ENCODE assay signal across 19 mouse cellular contexts in the genomic region with DNA sequence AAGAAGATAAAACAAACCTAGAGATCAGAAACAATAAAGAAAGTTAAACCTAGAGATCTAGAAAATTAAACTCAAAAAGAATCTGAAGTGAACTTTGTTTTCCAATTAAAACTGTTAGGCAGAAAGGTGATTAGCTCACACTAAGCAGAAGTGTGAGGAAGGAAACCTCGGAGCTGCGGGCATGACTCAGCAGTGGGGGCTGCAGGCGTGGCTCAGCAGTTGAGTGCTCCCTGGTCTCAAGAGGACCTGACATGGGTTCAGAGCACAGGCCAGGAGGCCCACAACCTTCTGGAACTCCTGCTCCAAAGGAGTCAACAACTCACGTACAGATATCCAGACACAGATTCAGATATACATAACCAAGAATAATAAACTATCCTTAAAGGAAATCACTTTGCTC. TPM values are rescaled to one million over a fixed set of nuclear protein-coding genes. Genes with fewer than 3 reads are reported as not detected.
DNase-seq lines count a peak whose midpoint lies in the region; ATAC-seq and TF ChIP-seq lines count a peak whose summit lies in the region.
"Had no signal": no experiment of that assay in that cellular context is flagged by ENCODE, and none has a peak within 500 bp of the region (broad histone marks: within the 10 kb centered on the region; RNA-seq: fewer than 3 reads in every experiment).

No protein-coding gene starts in this region.

- H3K27ac ChIP-seq in heart, embryonic 12.5 days (ENCODE audit: poor library complexity, severe bottlenecking) = no peak overlapping the region
- H3K27ac ChIP-seq in heart, embryonic 10.5 days = no peak overlapping the region
- peak overlapping the region; percentile 20; the same call in 1 of the 2 replicates for H3K27ac ChIP-seq in embryonic fibroblast, embryonic 13.5 days (ENCODE audit: insufficient read depth, low read length)
- no peak overlapping the region for H3K27ac ChIP-seq in liver, embryonic 13.5 days
- no peak overlapping the region for H3K27ac ChIP-seq in embryonic facial prominence, embryonic 10.5 days (replicated peaks)
- H3K27ac ChIP-seq: embryonic facial prominence, embryonic 12.5 days; forebrain, embryonic 10.5 days; midbrain, embryonic 15.5 days had no signal

- 63% methylated on average over 4 of the region's 4 CpGs for WGBS in heart, embryonic 12.5 days
- 76% methylated on average over 4 of the region's 4 CpGs for WGBS in heart, embryonic 10.5 days
- WGBS in liver, embryonic 13.5 days (ENCODE audit: insufficient replicate concordance) = 28% methylated on average over 4 of the region's 4 CpGs
- 83% methylated on average over 4 of the region's 4 CpGs for WGBS in embryonic facial prominence, embryonic 10.5 days

- ATAC-seq in heart, embryonic 12.5 days (ENCODE audit: insufficient number of reproducible peaks, low FRiP score) = peak; percentile 85
- peak; percentile 86 for ATAC-seq in liver, embryonic 13.5 days (ENCODE audit: low read depth)
- peak; percentile 59; the same call in 1 of the 2 replicates for ATAC-seq in megakaryocyte-erythroid progenitor cell, adult 5-6 weeks (replicated peaks; ENCODE audit: low FRiP score, low TSS enrichment, poor library complexity, severe bottlenecking)
- ATAC-seq: intestine, postnatal 0 days; midbrain, embryonic 15.5 days had no signal

- no peak overlapping the region for H3K9ac ChIP-seq in heart, embryonic 12.5 days
- H3K9ac ChIP-seq in liver, embryonic 13.5 days = no peak overlapping the region
- H3K9ac ChIP-seq: embryonic facial prominence, embryonic 12.5 days; midbrain, embryonic 15.5 days had no signal

- no peaks in the 10 kb centered on the region for H3K27me3 ChIP-seq in heart, embryonic 12.5 days (replicated peaks)
- no peaks in the 10 kb centered on the region for H3K27me3 ChIP-seq in heart, embryonic 10.5 days (ENCODE audit: insufficient read depth, poor library complexity, severe bottlenecking)
- no peaks in the 10 kb centered on the region for H3K27me3 ChIP-seq in liver, embryonic 13.5 days
- no peaks in the 10 kb centered on the region for H3K27me3 ChIP-seq in embryonic facial prominence, embryonic 10.5 days (replicated peaks; ENCODE audit: low read depth, poor library complexity, severe bottlenecking)
- H3K27me3 ChIP-seq: embryonic facial prominence, embryonic 12.5 days; midbrain, embryonic 15.5 days had no signal

- no peak for TF ChIP-seq POLR2A in embryonic fibroblast, embryonic 13.5 days (IDR thresholded peaks at IDR 0.05; ENCODE audit: low read depth, low read length)

- H3K4me3 ChIP-seq in heart, embryonic 12.5 days = no peak overlapping the region
- H3K4me3 ChIP-seq in heart, embryonic 10.5 days = no peak overlapping the region
- no peak overlapping the region for H3K4me3 ChIP-seq in embryonic fibroblast, embryonic 13.5 days (ENCODE audit: insufficient read depth, low read length)
- H3K4me3 ChIP-seq in liver, embryonic 13.5 days (replicated peaks) = no peak overlapping the region
- H3K4me3 ChIP-seq in embryonic facial prominence, embryonic 10.5 days = no peak overlapping the region
- H3K4me3 ChIP-seq: embryonic facial prominence, embryonic 12.5 days; forebrain, embryonic 10.5 days; midbrain, embryonic 15.5 days had no signal

- no peak overlapping the region for H3K4me2 ChIP-seq in heart, embryonic 12.5 days
- no peak overlapping the region for H3K4me2 ChIP-seq in liver, embryonic 13.5 days
- H3K4me2 ChIP-seq: embryonic facial prominence, embryonic 12.5 days; midbrain, embryonic 15.5 days had no signal

- intact Hi-C loops in left cerebral cortex, postnatal 14 days (cut with DNase I) = no loop called here

- no peaks in the 10 kb centered on the region for H3K4me1 ChIP-seq in heart, embryonic 12.5 days (replicated peaks)
- no peaks in the 10 kb centered on the region for H3K4me1 ChIP-seq in heart, embryonic 10.5 days
- peaks cover 3% of the 10 kb centered on the region; the same call in 1 of the 2 replicates for H3K4me1 ChIP-seq in embryonic fibroblast, embryonic 13.5 days (ENCODE audit: control insufficient read depth, insufficient read depth, low read length)
- peaks cover 24% of the 10 kb centered on the region for H3K4me1 ChIP-seq in liver, embryonic 13.5 days (replicated peaks)
- H3K4me1 ChIP-seq in embryonic facial prominence, embryonic 10.5 days = no peaks in the 10 kb centered on the region
- H3K4me1 ChIP-seq: embryonic facial prominence, embryonic 12.5 days; forebrain, embryonic 10.5 days; midbrain, embryonic 15.5 days had no signal

- DNase-seq in heart, embryonic 10.5 days (ENCODE audit: low spot score) = no peak
- DNase-seq in liver, embryonic 13.5 days = peak; percentile 56
- no peak for DNase-seq in lung, adult 18-20 months
- DNase-seq in left cerebral cortex, postnatal 14 days (ENCODE audit: low spot score in 2 of 2) = no peak
- no peak for DNase-seq in embryonic facial prominence, embryonic 10.5 days (ENCODE audit: low spot score)
- DNase-seq: cerebellum, adult 11 months; heart, adult 18-20 months; kidney, postnatal 25 days; lung, postnatal 4 days; retina, postnatal 1 day; right cerebral cortex, postnatal 4 days had no signal

- no peaks in the 10 kb centered on the region for H3K9me3 ChIP-seq in heart, embryonic 12.5 days (replicated peaks)
- H3K9me3 ChIP-seq in heart, embryonic 10.5 days = no peaks in the 10 kb centered on the region
- no peaks in the 10 kb centered on the region for H3K9me3 ChIP-seq in liver, embryonic 13.5 days (replicated peaks)
- H3K9me3 ChIP-seq in embryonic facial prominence, embryonic 10.5 days = no peaks in the 10 kb centered on the region
- H3K9me3 ChIP-seq: embryonic facial prominence, embryonic 12.5 days; forebrain, embryonic 10.5 days; midbrain, embryonic 15.5 days had no signal

- TF ChIP-seq CTCF in embryonic fibroblast, embryonic 13.5 days (IDR thresholded peaks at IDR 0.05; ENCODE audit: borderline replicate concordance, insufficient read depth, low read length) = no peak

- H3K36me3 ChIP-seq in heart, embryonic 12.5 days = peaks cover 44% of the 10 kb centered on the region
- peaks cover 47% of the 10 kb centered on the region for H3K36me3 ChIP-seq in heart, embryonic 10.5 days
- peaks cover 41% of the 10 kb centered on the region for H3K36me3 ChIP-seq in liver, embryonic 13.5 days
- H3K36me3 ChIP-seq in embryonic facial prominence, embryonic 10.5 days (replicated peaks) = peaks cover 61% of the 10 kb centered on the region

RNA-seq across cellular contexts. Expression of a gene that starts 14.5 kb away (rescaled TPM):
- 38.3 TPM in 2 replicates for polyA plus RNA-seq in heart, embryonic 12.5 days (2016; fragmentation: Nextera tagmentation; extraction: Ambion mirVana)
- polyA plus RNA-seq in heart, embryonic 10.5 days (2016; fragmentation: Nextera tagmentation; extraction: Ambion mirVana) = 46.7 and 50.8 TPM in 2 replicates
- 91.5 and 93.5 TPM in 2 replicates for polyA plus RNA-seq in embryonic fibroblast, embryonic 13.5 days (2011; ENCODE audit: insufficient read length, low read depth, missing spikeins)
- polyA plus RNA-seq in liver, embryonic 13.5 days (2015; fragmentation: Nextera tagmentation; extraction: Ambion mirVana) = 36.1 and 40.0 TPM in 2 replicates
- total RNA-seq in megakaryocyte-erythroid progenitor cell, adult 5-6 weeks (2014; fragmentation: Nextera tagmentation) = 28.3 and 35.6 TPM in 2 replicates
- 30.7 and 35.2 TPM in 2 replicates for total RNA-seq in megakaryocyte-erythroid progenitor cell, adult 5-6 weeks (2017)
- total RNA-seq in left cerebral cortex, postnatal 14 days (2021) = 10 to 100 TPM; 41.4 to 42.9 TPM
- polyA plus RNA-seq in embryonic facial prominence, embryonic 10.5 days (2016; fragmentation: Nextera tagmentation; extraction: Ambion mirVana) = 52.3 and 57.8 TPM in 2 replicates

RNA-seq across cellular contexts. Expression of a gene that starts 51.9 kb away (rescaled TPM):
- polyA plus RNA-seq in heart, embryonic 12.5 days (2016; fragmentation: Nextera tagmentation; extraction: Ambion mirVana) = not detected in 2 replicates
- polyA plus RNA-seq in heart, embryonic 10.5 days (2016; fragmentation: Nextera tagmentation; extraction: Ambion mirVana) = not detected in 2 replicates
- polyA plus RNA-seq in embryonic fibroblast, embryonic 13.5 days (2011; ENCODE audit: insufficient read length, low read depth, missing spikeins) = not detected in 2 replicates
- not detected in 2 replicates for polyA plus RNA-seq in liver, embryonic 13.5 days (2015; fragmentation: Nextera tagmentation; extraction: Ambion mirVana)
- not detected in 2 replicates for total RNA-seq in megakaryocyte-erythroid progenitor cell, adult 5-6 weeks (2014; fragmentation: Nextera tagmentation)
- total RNA-seq in megakaryocyte-erythroid progenitor cell, adult 5-6 weeks (2017) = not detected in 2 replicates
- 1 to 10 TPM; 1.4 to 1.6 TPM for total RNA-seq in left cerebral cortex, postnatal 14 days (2021)
- polyA plus RNA-seq in embryonic facial prominence, embryonic 10.5 days (2016; fragmentation: Nextera tagmentation; extraction: Ambion mirVana) = 0.16 TPM in 1 of 2 replicates, not detected in the other
- total RNA-seq: heart, adult 18-20 months; liver, adult 2 months had no signal
- polyA plus RNA-seq: forebrain, embryonic 10.5 days; intestine, postnatal 0 days; liver, adult 2 months had no signal
